Mouse (Mus musculus) testis, postnatal 14 days (tissue): ENCODE data around the gene 4931428F04Rik.
"Not testable (repeated sequence)": the region's sequence is repeated elsewhere in the genome, so short reads cannot be mapped to it uniquely, and the experiment has no call there.

ENCODE experiments used
- DNase-seq: peaks from one replicate; pipeline ENCODE4 v3.0.0; 2021; ENCODE audit warnings: low spot score

The 4931428F04Rik gene

GRCm38 (mm10) chr8:105307670-105308069 lies 18.0 kb upstream of the 4931428F04Rik start:
- DNase-seq: no peak

- DNase-seq: no peak
Observed at GRCm38 (mm10) chr8:105306146-105306691, 16.6 kb upstream of the 4931428F04Rik start.

- DNase-seq: peak; percentile 63
Observed at GRCm38 (mm10) chr8:105305211-105306145, 15.8 kb upstream of the 4931428F04Rik start, which contains the start of gene Elmo3. Elmo3 (plus strand) TSS chr8:105305601.

GRCm38 (mm10) chr8:105304325-105305210 lies 14.9 kb upstream of the 4931428F04Rik start:
- no peak for DNase-seq

- no peak for DNase-seq
Observed at GRCm38 (mm10) chr8:105303874-105304273, 14.2 kb upstream of the 4931428F04Rik start.

- DNase-seq: no peak
Observed at GRCm38 (mm10) chr8:105303396-105303795, 13.7 kb upstream of the 4931428F04Rik start.

GRCm38 (mm10) chr8:105299962-105300361 lies 10.3 kb upstream of the 4931428F04Rik start:
- DNase-seq: no peak

- no peak for DNase-seq
Observed at GRCm38 (mm10) chr8:105298351-105299252, 8.9 kb upstream of the 4931428F04Rik start.

- peak; percentile 93 for DNase-seq
Observed at GRCm38 (mm10) chr8:105297511-105298192, 8.0 kb upstream of the 4931428F04Rik start, which contains the start of gene E2f4. E2f4 (plus strand) TSS chr8:105297663.

GRCm38 (mm10) chr8:105295895-105296573 lies 6.4 kb upstream of the 4931428F04Rik start, which contains the start of gene Exoc3l:
Exoc3l (minus strand) TSS chr8:105296101.
- peak; percentile 86 for DNase-seq

- no peak for DNase-seq
Observed at GRCm38 (mm10) chr8:105295256-105295655, 5.6 kb upstream of the 4931428F04Rik start.

GRCm38 (mm10) chr8:105294776-105295175 lies 5.1 kb upstream of the 4931428F04Rik start:
- no peak for DNase-seq

- DNase-seq: peak; percentile 8
Observed at GRCm38 (mm10) chr8:105293405-105293804, 3.7 kb upstream of the 4931428F04Rik start.

GRCm38 (mm10) chr8:105292471-105292870 lies 2.8 kb upstream of the 4931428F04Rik start:
- DNase-seq: no peak

- DNase-seq: not testable (repeated sequence)
Observed at GRCm38 (mm10) chr8:105291802-105292201, 2.1 kb upstream of the 4931428F04Rik start.

- DNase-seq: not testable (repeated sequence)
Observed at GRCm38 (mm10) chr8:105291364-105291763, 1.7 kb upstream of the 4931428F04Rik start.

- DNase-seq: peak; percentile 86
Observed at GRCm38 (mm10) chr8:105290554-105291314, 1.1 kb upstream of the 4931428F04Rik start.

- DNase-seq: peak; percentile 91
Observed at GRCm38 (mm10) chr8:105288958-105289732, 519 bp downstream of the 4931428F04Rik start.
